Mouse (Mus musculus) stomach, embryonic 16.5 days (tissue): ENCODE results near the gene Hpca. TPM values are rescaled to one million over a fixed set of nuclear protein-coding genes. Genes with fewer than 3 reads are reported as not detected.
A peak's percentile ranks its signal among the peaks of the same experiment; 100 is the strongest.

Experiments
- ATAC-seq: fragments of 200-750 bp; cut with Nextera tagmentation; 2 replicates; pipeline ENCODE4 v1.8.0; 2017; ENCODE audit warnings: moderate number of reproducible peaks, moderate TSS enrichment; ENCODE audit not compliant: insufficient read depth, low FRiP score
- H3K27ac ChIP-seq: fragments of 300-500 bp; sonication (generic); 2 replicates; pipeline ENCODE4 v1.5.1; 2014; ENCODE audit warnings: low read length
- H3K27me3 ChIP-seq: fragments of 300-500 bp; sonication (generic); 2 replicates; pipeline ENCODE4 v1.6.1; 2014; ENCODE audit warnings: low read length, control low read depth, mixed read lengths; ENCODE audit not compliant: control insufficient read depth, insufficient read depth
- H3K36me3 ChIP-seq: fragments of 300-500 bp; sonication (generic); 2 replicates; pipeline ENCODE4 v1.6.1; 2014; ENCODE audit warnings: low read length; ENCODE audit not compliant: control insufficient read depth, insufficient read depth
- H3K4me1 ChIP-seq: fragments of 300-500 bp; sonication (generic); 2 replicates; pipeline ENCODE4 v1.6.1; 2014; ENCODE audit warnings: low read length, control low read depth, mixed read lengths; ENCODE audit not compliant: control insufficient read depth, insufficient read depth
- H3K4me2 ChIP-seq: fragments of 300-500 bp; sonication (generic); 2 replicates; pipeline ENCODE4 v1.6.1; 2014; ENCODE audit warnings: low read depth, low read length, mixed read lengths
- H3K4me3 ChIP-seq: fragments of 300-500 bp; sonication (generic); replicated peaks from 2 replicates; pipeline ENCODE4 v1.5.1; 2014; ENCODE audit warnings: mild to moderate bottlenecking, low read length
- H3K9ac ChIP-seq: fragments of 300-500 bp; sonication (generic); 2 replicates; pipeline ENCODE4 v1.6.1; 2014; ENCODE audit warnings: low read length
- H3K9me3 ChIP-seq: fragments of 300-500 bp; sonication (generic); replicated peaks from 2 replicates; pipeline ENCODE4 v1.6.1; 2016; ENCODE audit warnings: low read length, control low read depth; ENCODE audit not compliant: control insufficient read depth
- WGBS: fragments of 180-500 bp; shearing (Covaris S2); extraction: QIAGEN DNeasy Blood & Tissue Kit; methylation state at CpG from one replicate; pipeline ENCODE4 v1.1.7; 2014; 5-methylcytosine and 5-hydroxymethylcytosine counted together
- polyA plus RNA-seq: library from polyadenylated mRNA; unstranded; fragments of >200 nt; fragmentation: Nextera tagmentation; extraction: Ambion mirVana; gene quantifications from 2 replicates; pipeline ENCODE4 v1.2.1, GENCODE M21; 2015

Hpca gene
- polyA plus RNA-seq, 1 experiment from 2014 or later: 2.0 TPM

DNA sequence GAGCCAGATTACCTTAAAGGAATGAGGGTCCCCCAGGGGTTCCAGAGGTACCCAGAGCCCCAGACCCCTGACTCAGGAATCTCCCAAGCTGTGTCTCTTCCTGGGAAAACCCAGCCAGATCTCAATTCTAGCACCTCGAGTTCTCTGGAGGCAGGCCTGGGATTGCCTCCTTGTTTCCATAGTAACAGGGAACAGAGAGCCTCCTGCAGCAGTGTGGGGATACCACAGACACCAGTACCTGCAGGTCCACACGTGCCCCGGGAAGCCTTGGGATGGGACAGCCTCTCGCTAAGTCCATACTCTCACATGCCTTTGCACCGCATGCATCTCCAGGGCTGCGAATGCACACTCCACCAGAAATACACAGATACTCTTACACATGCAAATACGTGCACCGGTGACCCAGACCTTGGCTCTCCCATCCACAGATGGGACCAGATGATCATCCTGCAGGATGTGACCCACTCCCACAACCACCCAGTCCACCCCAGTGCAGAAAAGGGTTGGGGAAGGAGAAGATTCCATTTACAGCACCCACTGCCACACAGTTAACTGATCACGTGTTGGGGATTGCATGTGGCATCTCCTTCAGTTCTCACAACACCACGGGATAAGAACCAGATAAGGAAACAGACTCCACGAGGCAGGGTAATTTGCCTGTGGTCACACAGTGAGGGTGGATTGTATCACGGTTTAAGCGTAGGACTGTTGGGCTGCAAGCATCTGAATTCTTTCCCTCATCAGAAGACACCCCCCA is 6.9 kb upstream of the Hpca start:
- no peak overlapping the region for H3K9ac ChIP-seq
- no peak overlapping the region for H3K4me3 ChIP-seq
- ATAC-seq: no peak
- H3K4me1 ChIP-seq: peaks cover 20% of the 10 kb centered on the region
- H3K27ac ChIP-seq: no peak overlapping the region
- no peaks in the 10 kb centered on the region for H3K9me3 ChIP-seq
- H3K27me3 ChIP-seq: 0 out of 2 replicates have a peak, but pooled peaks cover 4% of the 10 kb centered on the region
- 55% methylated on average over 13 of the region's 13 CpGs for WGBS
- H3K36me3 ChIP-seq: no peaks in the 10 kb centered on the region
- H3K4me2 ChIP-seq: no peak overlapping the region

DNA sequence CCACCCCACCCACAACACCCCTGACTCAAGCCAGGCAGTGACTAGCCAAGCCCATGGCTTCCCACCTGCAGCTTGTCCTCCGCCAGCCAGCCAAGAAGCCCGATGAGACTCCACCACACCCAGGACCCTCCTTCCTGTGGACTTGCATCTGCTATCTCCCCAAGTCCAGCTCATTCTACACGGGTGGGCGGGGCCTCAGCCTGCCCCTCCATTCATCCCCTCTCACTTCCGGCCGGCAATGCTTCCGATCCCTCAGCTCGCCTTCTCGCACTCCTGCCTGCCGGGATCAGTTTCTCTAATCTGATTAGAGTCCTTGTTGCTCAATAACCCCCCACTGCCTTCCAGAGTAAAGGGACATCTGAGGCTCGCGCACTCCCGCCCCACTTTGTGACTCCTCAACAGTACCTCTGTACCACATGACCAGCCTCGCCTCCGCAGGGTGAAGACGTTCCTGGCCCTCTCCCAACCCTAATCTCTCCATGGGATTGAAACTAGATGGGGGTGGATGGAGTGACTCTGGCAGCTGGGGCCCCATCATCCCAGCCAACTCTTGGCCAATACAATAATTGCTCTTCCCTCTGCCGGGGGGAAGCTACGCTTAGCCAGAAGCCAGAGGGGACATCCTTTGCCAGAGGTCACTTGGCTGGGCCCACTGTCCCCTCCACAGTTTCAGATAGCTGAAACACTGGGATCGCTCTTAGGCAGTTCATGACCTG is 4.1 kb upstream of the Hpca start:
- Histone ChIP-seq H3K27ac (no peak overlapping the region), H3K36me3 (no peaks in the 10 kb centered on the region), H3K9me3 (no peaks in the 10 kb centered on the region), H3K27me3 (peaks cover 14% of the 10 kb centered on the region), H3K4me3 (0 out of 2 replicates have a peak overlapping the region, but pooled peaks have one; percentile 10), H3K9ac (no peak overlapping the region), H3K4me1 (peaks cover 25% of the 10 kb centered on the region), H3K4me2 (peak overlapping the region; percentile 42)
- 10% methylated on average over 19 of the region's 19 CpGs for WGBS
- ATAC-seq: 0 out of 2 replicates have a peak, but pooled peaks have one; percentile 5

DNA sequence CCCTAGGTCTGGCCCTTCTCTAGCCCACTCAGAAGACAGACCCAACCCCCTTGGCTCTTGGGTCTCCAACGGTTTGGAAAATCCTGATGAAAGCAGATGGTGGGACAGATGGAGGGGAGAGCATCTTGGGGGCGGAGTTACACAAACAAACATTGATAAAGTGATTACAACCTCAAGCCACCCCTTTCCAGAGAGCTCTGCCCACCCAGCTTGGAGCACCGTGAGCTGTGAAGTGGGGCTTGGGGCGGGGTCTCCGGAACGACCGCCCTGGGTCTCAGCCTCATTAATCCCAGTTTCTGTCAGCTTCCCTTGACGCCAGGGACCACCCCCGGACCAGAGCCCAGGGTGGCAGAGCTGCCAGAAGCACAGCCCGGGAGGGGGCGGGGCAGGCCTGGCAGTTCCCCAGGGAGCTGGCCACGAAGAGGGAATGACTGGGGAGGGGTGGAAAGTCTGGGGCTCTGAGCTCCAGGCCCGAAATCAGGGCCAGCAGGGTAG is 2.9 kb upstream of the Hpca start:
- no peak overlapping the region for H3K4me3 ChIP-seq
- 6% methylated on average over 13 of the region's 13 CpGs for WGBS
- H3K36me3 ChIP-seq: no peaks in the 10 kb centered on the region
- H3K27ac ChIP-seq: no peak overlapping the region
- H3K9ac ChIP-seq: no peak overlapping the region
- H3K27me3 ChIP-seq: peaks cover 20% of the 10 kb centered on the region
- no peak overlapping the region; the same call in 1 of the 2 replicates for H3K4me2 ChIP-seq
- ATAC-seq: no peak
- H3K9me3 ChIP-seq: no peaks in the 10 kb centered on the region
- H3K4me1 ChIP-seq: peaks cover 17% of the 10 kb centered on the region

DNA sequence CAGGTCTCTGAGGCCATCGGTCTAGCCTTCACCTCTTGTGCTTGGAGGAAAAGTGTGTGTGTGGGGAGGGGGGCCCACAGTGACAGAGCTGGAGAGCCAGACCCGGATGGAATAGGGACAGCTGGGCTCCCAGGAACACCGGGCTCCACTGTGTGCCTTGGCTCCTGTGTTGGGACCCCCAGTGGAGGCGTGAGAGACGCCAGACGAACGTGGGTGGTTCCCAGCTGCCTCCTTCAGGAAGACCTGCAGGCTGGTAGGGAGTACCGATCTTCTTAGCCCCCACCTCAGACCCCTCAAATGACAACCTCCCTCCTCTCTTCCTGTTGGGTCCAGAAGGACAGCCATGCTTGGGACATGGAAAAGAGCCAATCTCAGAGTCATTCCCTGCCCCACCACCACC is 883 bp upstream of the Hpca start:
- Histone ChIP-seq H3K36me3 (no peaks in the 10 kb centered on the region), H3K9me3 (no peaks in the 10 kb centered on the region), H3K4me1 (peaks cover 17% of the 10 kb centered on the region), H3K27me3 (peaks cover 23% of the 10 kb centered on the region), H3K9ac (no peak overlapping the region), H3K4me2 (no peak overlapping the region), H3K27ac (no peak overlapping the region), H3K4me3 (no peak overlapping the region)
- WGBS: 15% methylated on average over 8 of the region's 8 CpGs
- no peak for ATAC-seq

DNA sequence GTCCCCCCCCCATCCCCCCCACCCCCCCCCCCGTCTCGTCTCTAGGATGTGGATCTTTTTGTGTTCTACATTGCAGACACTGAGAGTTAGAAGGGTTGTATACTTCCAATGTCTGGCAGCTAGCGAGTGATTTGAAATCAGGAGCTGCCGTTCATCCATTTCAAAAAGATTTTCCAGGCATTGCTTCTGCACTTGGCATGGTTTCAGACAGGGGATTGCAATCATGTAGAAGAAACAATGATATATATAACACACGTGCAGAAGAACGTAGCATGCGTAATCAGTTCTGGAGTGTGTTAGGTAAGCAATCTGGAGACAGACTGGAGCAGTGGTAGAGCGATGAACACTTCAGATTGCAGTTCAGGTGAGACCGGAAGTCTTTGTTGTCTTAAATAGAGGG is 271 bp upstream of the Hpca start:
- H3K4me1 ChIP-seq: peaks cover 17% of the 10 kb centered on the region
- no peak for ATAC-seq
- H3K27me3 ChIP-seq: peaks cover 23% of the 10 kb centered on the region
- 21% methylated on average over 9 of the region's 9 CpGs for WGBS
- no peaks in the 10 kb centered on the region for H3K36me3 ChIP-seq
- no peak overlapping the region for H3K4me2 ChIP-seq
- no peak overlapping the region for H3K9ac ChIP-seq
- H3K9me3 ChIP-seq: no peaks in the 10 kb centered on the region
- H3K27ac ChIP-seq: no peak overlapping the region
- no peak overlapping the region for H3K4me3 ChIP-seq

DNA sequence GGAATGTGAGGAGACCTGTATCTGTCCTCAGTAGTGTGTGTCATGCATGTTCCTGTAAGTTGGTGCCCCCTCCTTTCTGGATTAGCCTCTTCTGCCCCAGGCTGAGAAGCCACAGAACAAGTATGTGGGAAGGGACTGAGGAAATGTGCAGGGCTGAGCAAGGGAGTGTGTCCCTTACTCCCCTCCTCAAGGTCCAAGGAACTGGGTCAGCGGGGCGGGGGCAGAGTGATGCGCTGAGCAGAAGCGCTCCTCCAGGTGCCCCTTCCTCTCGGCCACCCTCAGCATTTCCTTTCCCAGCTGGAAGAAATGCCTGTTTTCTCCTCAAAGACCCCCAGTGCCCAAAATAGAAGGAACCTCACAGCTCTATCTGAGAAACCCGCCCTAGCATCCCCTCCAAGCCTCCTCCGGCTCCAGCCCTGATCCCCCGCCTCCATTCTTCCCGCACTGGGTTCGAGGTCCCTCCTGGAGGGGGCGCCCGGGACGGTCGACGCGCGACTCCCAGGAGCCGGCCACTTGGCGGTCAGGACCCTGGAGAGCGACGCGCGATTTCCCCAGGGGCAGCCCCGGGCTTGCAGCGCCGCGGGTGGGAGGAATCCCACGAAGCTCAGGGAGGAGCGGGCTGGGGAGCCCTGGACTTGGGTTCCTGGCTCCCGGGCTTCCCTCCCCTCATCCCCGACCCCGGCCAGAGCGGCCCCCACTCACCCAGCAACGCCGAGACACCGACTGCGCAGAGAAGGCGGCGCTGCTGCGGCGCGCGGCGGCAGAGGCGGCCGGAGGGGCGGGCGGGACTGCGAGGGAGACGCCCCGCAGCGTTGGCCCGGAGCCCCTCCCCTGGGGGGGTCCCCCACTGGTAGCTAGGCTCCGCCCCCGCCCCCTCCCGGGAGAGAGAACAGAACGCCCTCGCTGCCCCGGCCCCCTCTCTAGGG is 1.1 kb downstream of the Hpca start:
- H3K9ac ChIP-seq: peak overlapping the region; percentile 29; the same call in 1 of the 2 replicates
- H3K27ac ChIP-seq: no peak overlapping the region
- H3K27me3 ChIP-seq: peaks cover 23% of the 10 kb centered on the region
- WGBS: 1% methylated on average over 56 of the region's 59 CpGs
- H3K9me3 ChIP-seq: no peaks in the 10 kb centered on the region
- H3K36me3 ChIP-seq: no peaks in the 10 kb centered on the region
- H3K4me2 ChIP-seq: peak overlapping the region; percentile 90
- peak overlapping the region; percentile 47 for H3K4me3 ChIP-seq
- H3K4me1 ChIP-seq: peaks cover 13% of the 10 kb centered on the region
- peak; percentile 72; the same call in 1 of the 2 replicates for ATAC-seq

DNA sequence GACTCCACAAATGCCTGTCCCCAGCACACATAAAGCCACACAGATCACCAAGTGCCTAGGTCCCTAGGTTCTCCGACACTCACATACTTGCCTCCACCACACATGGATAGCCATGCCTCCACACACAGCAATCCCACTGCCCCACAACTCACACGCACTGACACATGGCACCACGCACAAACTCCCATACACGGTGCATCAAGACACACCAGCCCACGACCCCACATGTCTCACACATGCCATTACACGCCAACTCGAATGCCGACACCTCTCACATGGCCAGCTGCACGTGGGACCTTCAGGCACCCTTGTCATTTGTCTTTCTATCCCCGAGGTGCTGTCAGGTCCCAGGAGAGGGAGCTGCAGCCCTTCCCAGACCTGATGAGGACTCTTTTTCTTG is 2.1 kb downstream of the Hpca start:
- H3K27ac ChIP-seq: no peak overlapping the region
- ATAC-seq: no peak
- 71% methylated on average over 10 of the region's 10 CpGs for WGBS
- H3K9ac ChIP-seq: no peak overlapping the region
- no peaks in the 10 kb centered on the region for H3K9me3 ChIP-seq
- H3K4me3 ChIP-seq: no peak overlapping the region
- H3K4me1 ChIP-seq: peaks cover 6% of the 10 kb centered on the region
- H3K4me2 ChIP-seq: no peak overlapping the region
- no peaks in the 10 kb centered on the region for H3K36me3 ChIP-seq
- H3K27me3 ChIP-seq: peaks cover 20% of the 10 kb centered on the region

DNA sequence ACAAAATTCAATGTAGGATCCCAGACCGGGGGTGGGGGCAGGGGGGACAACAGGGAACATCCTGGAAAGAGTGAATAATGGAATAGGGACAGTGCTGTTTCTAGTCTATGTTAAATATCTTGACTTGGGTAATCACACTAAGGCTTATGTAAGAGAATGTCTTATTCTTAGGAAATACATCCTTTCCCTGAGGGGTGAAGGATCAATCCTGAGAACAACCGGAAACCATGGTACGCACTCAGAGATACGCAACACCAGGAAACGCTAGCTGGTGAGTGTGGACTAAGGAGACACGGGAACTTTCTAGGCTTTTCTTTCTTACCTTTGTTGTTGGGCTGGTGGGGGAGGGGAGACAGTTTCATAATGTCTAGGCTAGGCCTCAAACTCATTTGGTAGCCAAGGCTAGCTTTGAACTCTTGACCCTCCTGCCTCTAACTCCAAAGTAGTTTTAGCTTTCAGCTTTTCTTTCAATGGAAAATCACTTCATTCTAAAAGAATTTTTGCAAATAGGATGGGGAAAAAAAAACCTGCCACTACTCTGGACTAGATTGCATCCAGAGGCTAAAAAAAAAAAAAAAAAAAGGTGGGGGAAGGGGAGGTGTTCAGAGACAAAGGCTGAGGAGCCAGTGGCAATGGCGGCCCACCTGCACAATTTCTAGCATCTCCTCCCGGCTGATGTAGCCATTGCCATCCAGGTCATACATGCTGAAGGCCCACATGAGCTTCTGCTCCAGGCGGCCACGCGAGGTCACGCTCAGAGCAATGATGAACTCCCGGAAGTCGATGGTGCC is 3.9 kb downstream of the Hpca start:
- no peaks in the 10 kb centered on the region for H3K9me3 ChIP-seq
- no peak overlapping the region for H3K9ac ChIP-seq
- H3K27me3 ChIP-seq: peaks cover 19% of the 10 kb centered on the region
- WGBS: 86% methylated on average over 14 of the region's 14 CpGs
- no peak overlapping the region for H3K27ac ChIP-seq
- no peaks in the 10 kb centered on the region for H3K36me3 ChIP-seq
- H3K4me1 ChIP-seq: peaks cover 5% of the 10 kb centered on the region; the same call in 1 of the 2 replicates
- no peak for ATAC-seq
- H3K4me2 ChIP-seq: no peak overlapping the region
- no peak overlapping the region for H3K4me3 ChIP-seq
